Mouse (Mus musculus) forebrain, embryonic 16.5 days (tissue): ENCODE measurements at regions not wholly inside any gene's neighbourhood (a gene's known extent, or its start where the extent isn't known, plus 50 kb on each side); places are given as distances from the start of the nearest gene placed in this dataset.
A peak's percentile ranks its signal among the peaks of the same experiment; 100 is the strongest.

ENCODE experiments used
- ATAC-seq: fragments of 200-750 bp; cut with Nextera tagmentation; 2 replicates; pipeline ENCODE4 v1.8.0; 2017; ENCODE audit warnings: mild to moderate bottlenecking, moderate library complexity
- H3K27ac ChIP-seq: fragments of 300-500 bp; sonication (generic); 2 replicates; pipeline ENCODE4 v1.5.1; 2014; ENCODE audit warnings: low read length, control low read depth
- H3K27me3 ChIP-seq: fragments of 300-500 bp; sonication (generic); replicated peaks from 2 replicates; pipeline ENCODE4 v1.6.1; 2014; ENCODE audit warnings: low read length; ENCODE audit not compliant: control insufficient read depth, insufficient read depth
- H3K36me3 ChIP-seq: fragments of 300-500 bp; sonication (generic); 2 replicates; pipeline ENCODE4 v1.6.1; 2014; ENCODE audit not compliant: control insufficient read depth, insufficient read depth
- H3K4me1 ChIP-seq: fragments of 300-500 bp; sonication (generic); replicated peaks from 2 replicates; pipeline ENCODE4 v1.6.1; 2014; ENCODE audit warnings: low read length; ENCODE audit not compliant: control insufficient read depth, insufficient read depth
- H3K4me2 ChIP-seq: fragments of 300-500 bp; sonication (generic); 2 replicates; pipeline ENCODE4 v1.6.1; 2014; ENCODE audit warnings: mild to moderate bottlenecking, low read length, control low read depth
- H3K4me3 ChIP-seq: fragments of 300-500 bp; sonication (generic); replicated peaks from 2 replicates; pipeline ENCODE4 v1.5.1; 2014; ENCODE audit warnings: mild to moderate bottlenecking, low read length, control low read depth
- H3K9ac ChIP-seq: fragments of 300-500 bp; sonication (generic); replicated peaks from 2 replicates; pipeline ENCODE4 v1.6.1; 2014; ENCODE audit warnings: low read depth, low read length, control low read depth
- H3K9me3 ChIP-seq: fragments of 300-500 bp; sonication (generic); 2 replicates; pipeline ENCODE4 v1.6.1; 2016; ENCODE audit warnings: low read length; ENCODE audit not compliant: control insufficient read depth
- WGBS: fragments of 180-500 bp; shearing (Covaris S2); extraction: QIAGEN DNeasy Blood & Tissue Kit; methylation state at CpG from one replicate; pipeline ENCODE4 v1.1.7; 2014; 5-methylcytosine and 5-hydroxymethylcytosine counted together

GRCm38 (mm10) chr5:126971284-126971683 is 270.3 kb upstream of the Tmem132c start:
- Histone ChIP-seq H3K4me2 (no peak overlapping the region), H3K4me1 (no peaks in the 10 kb centered on the region; the same call in 1 of the 2 replicates), H3K9ac (no peak overlapping the region), H3K36me3 (no peaks in the 10 kb centered on the region), H3K4me3 (no peak overlapping the region), H3K27ac (no peak overlapping the region), H3K9me3 (no peaks in the 10 kb centered on the region), H3K27me3 (no peaks in the 10 kb centered on the region)
- ATAC-seq: no peak
- WGBS: 48% methylated on average over 2 of the region's 2 CpGs

- ATAC-seq: no peak
- Histone ChIP-seq H3K4me2 (no peak overlapping the region), H3K27me3 (no peaks in the 10 kb centered on the region), H3K9me3 (no peaks in the 10 kb centered on the region), H3K4me1 (no peaks in the 10 kb centered on the region; the same call in 1 of the 2 replicates), H3K27ac (0 out of 2 replicates have a peak overlapping the region, but pooled peaks have one; percentile 50), H3K36me3 (no peaks in the 10 kb centered on the region), H3K9ac (no peak overlapping the region), H3K4me3 (no peak overlapping the region)
- WGBS: 68% methylated on average over 1 of the region's 1 CpGs
Observed at GRCm38 (mm10) chr5:126971981-126972380, 269.6 kb upstream of the Tmem132c start.

- peak overlapping the region; percentile 41 for H3K27ac ChIP-seq
Observed at GRCm38 (mm10) chr5:126973425-126973824, 268.2 kb upstream of the Tmem132c start.

DNA sequence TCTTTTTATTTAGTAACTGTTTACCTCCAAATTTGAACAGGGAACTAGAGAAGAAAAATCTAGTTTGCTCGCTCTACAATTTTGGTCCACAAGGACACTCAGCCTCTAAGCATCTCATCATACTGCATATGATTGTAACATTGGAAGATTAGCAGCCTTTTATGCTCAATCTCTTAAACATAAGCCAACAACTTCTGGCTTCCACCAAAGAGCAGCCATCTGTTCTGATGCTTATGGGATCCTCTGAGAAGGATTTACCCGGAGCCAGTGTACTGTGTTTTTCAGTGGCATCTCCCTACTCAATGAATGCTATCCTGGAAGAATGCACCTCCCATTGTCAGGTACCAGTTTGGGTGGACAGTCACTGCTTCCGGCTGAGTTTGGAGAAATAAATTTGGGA is 267.0 kb upstream of the Tmem132c start:
- Histone ChIP-seq H3K4me2 (no peak overlapping the region), H3K36me3 (no peaks in the 10 kb centered on the region), H3K9ac (no peak overlapping the region), H3K27ac (no peak overlapping the region), H3K27me3 (no peaks in the 10 kb centered on the region), H3K4me1 (no peaks in the 10 kb centered on the region; the same call in 1 of the 2 replicates), H3K9me3 (no peaks in the 10 kb centered on the region), H3K4me3 (no peak overlapping the region)
- WGBS: 70% methylated on average over 3 of the region's 3 CpGs
- no peak for ATAC-seq

More at GRCm38 (mm10) chr5:126973425-126973824, 268.2 kb upstream of the Tmem132c start:
- Histone ChIP-seq H3K9me3 (no peaks in the 10 kb centered on the region), H3K27me3 (no peaks in the 10 kb centered on the region), H3K4me3 (no peak overlapping the region), H3K4me2 (no peak overlapping the region), H3K4me1 (no peaks in the 10 kb centered on the region; the same call in 1 of the 2 replicates), H3K36me3 (no peaks in the 10 kb centered on the region), H3K9ac (no peak overlapping the region)
- 2% methylated on average over 3 of the region's 3 CpGs for WGBS
- ATAC-seq: no peak

GRCm38 (mm10) chr5:126995577-126995976 is 246.0 kb upstream of the Tmem132c start:
- H3K9me3 ChIP-seq: no peaks in the 10 kb centered on the region
- no peaks in the 10 kb centered on the region for H3K27me3 ChIP-seq
- no peak overlapping the region for H3K27ac ChIP-seq
- no peaks in the 10 kb centered on the region for H3K4me1 ChIP-seq
- no peaks in the 10 kb centered on the region for H3K36me3 ChIP-seq
- H3K4me3 ChIP-seq: no peak overlapping the region
- no peak for ATAC-seq
- 50% methylated on average over 6 of the region's 6 CpGs for WGBS
- H3K9ac ChIP-seq: no peak overlapping the region
- H3K4me2 ChIP-seq: no peak overlapping the region

GRCm38 (mm10) chr5:127014166-127014565 is 227.4 kb upstream of the Tmem132c start:
- H3K27me3 ChIP-seq: no peaks in the 10 kb centered on the region
- 0 out of 2 replicates have a peak, but pooled peaks cover 3% of the 10 kb centered on the region for H3K9me3 ChIP-seq
- WGBS: 68% methylated on average over 3 of the region's 3 CpGs
- no peaks in the 10 kb centered on the region; the same call in 1 of the 2 replicates for H3K4me1 ChIP-seq
- H3K4me3 ChIP-seq: no peak overlapping the region
- no peak overlapping the region for H3K27ac ChIP-seq
- no peak overlapping the region for H3K9ac ChIP-seq
- H3K36me3 ChIP-seq: no peaks in the 10 kb centered on the region
- H3K4me2 ChIP-seq: no peak overlapping the region
- no peak for ATAC-seq

DNA sequence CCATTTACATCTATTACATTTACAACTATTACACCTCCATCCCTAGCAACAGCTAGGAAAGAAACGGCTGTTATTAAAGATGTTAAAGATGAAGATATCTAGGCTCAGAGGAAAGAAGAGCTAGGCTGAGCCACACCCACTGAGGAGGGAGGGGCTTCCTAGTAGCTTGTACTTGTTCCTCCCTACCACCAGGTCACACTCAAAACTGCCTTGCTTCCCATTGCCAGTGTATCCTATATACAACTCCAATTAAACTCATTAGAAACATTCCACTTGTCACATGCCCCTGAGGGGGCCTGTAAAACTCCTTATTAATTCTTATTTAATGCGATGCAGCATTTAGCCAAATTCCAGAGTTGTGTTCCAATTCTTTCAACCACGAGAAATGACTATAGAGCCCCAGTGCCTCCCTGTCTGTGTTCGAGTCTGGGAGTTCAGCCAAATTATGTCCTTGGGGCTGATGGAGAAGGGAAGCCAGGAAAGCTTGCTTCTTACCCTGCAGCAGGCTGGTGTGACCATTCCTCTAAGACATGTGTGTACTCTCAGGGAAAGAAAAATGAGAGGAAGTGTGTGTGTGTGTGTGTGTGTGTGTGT is 225.0 kb upstream of the Tmem132c start:
- no peak overlapping the region for H3K9ac ChIP-seq

DNA sequence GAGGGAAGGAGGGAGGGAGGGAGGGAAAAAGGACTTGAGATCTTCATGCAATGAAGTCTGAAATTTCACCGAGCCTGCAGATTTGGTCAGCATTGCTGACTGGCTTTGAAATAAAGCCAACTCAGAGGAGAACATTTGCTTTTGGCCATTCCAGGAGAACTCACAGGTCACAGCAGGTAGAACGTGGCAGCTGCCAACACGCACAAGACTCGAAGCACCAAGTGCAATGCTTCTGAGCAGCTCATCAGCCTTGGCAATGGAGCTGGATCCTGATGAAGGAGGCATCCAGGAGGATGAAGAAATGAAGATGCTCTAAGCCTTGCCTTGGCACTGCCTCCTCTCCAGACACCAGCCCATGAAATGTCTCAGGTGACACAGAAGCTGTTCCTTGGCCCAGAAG is 223.6 kb upstream of the Tmem132c start:
- 90% methylated on average over 4 of the region's 4 CpGs for WGBS
- no peak overlapping the region for H3K27ac ChIP-seq
- ATAC-seq: no peak
- no peaks in the 10 kb centered on the region for H3K36me3 ChIP-seq
- H3K9me3 ChIP-seq: 0 out of 2 replicates have a peak, but pooled peaks cover 3% of the 10 kb centered on the region
- no peaks in the 10 kb centered on the region; the same call in 1 of the 2 replicates for H3K4me1 ChIP-seq
- H3K27me3 ChIP-seq: no peaks in the 10 kb centered on the region
- no peak overlapping the region for H3K9ac ChIP-seq
- H3K4me2 ChIP-seq: no peak overlapping the region
- H3K4me3 ChIP-seq: no peak overlapping the region

More for the DNA sequence above, 225.0 kb upstream of the Tmem132c start:
- H3K9me3 ChIP-seq: 0 out of 2 replicates have a peak, but pooled peaks cover 3% of the 10 kb centered on the region
- 21% methylated on average over 4 of the region's 4 CpGs for WGBS
- ATAC-seq: peak; percentile 90
- no peaks in the 10 kb centered on the region for H3K36me3 ChIP-seq
- H3K4me3 ChIP-seq: no peak overlapping the region
- H3K4me2 ChIP-seq: no peak overlapping the region
- H3K27me3 ChIP-seq: no peaks in the 10 kb centered on the region
- no peaks in the 10 kb centered on the region; the same call in 1 of the 2 replicates for H3K4me1 ChIP-seq
- H3K27ac ChIP-seq: no peak overlapping the region

DNA sequence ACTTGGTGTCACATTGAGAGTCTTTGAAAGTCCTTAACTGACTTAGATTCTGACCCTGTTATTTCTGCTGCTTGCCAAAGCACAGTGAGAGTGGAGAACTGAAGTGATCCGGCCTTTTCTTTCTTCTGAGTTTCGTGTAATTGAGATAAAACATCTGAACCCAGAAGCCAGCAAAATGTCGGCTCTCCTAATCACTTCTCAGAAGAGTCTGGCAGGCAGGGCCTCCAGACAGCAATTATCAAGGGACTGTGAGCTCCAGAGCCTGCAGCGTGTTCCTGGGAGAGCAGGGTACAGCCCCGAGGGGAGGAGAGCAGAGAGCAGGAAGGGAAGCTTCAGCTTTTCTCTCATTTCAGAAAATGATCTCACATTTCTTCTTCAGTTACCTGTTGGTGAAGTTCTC is 205.1 kb upstream of the Tmem132c start:
- 54% methylated on average over 5 of the region's 5 CpGs for WGBS
- Histone ChIP-seq H3K27ac (no peak overlapping the region), H3K36me3 (no peaks in the 10 kb centered on the region), H3K27me3 (no peaks in the 10 kb centered on the region), H3K9ac (no peak overlapping the region), H3K4me2 (no peak overlapping the region), H3K4me1 (no peaks in the 10 kb centered on the region), H3K9me3 (no peaks in the 10 kb centered on the region), H3K4me3 (no peak overlapping the region)
- ATAC-seq: no peak
